Mouse (Mus musculus): ENCODE data around the gene Fam240a. TPM values are rescaled to one million over a fixed set of nuclear protein-coding genes. Genes with fewer than 3 reads are reported as not detected.

Fam240a gene
- polyA plus RNA-seq, 1 experiment from 2014 or later, result not detected

GRCm38 (mm10) chr9:110933850-110934437 is 17.3 kb upstream of the Fam240a start:
- H3K36me3 ChIP-seq (ENCODE audit: control insufficient read depth, insufficient read depth, low read length), result no peaks in the 10 kb centered on the region
- no peaks in the 10 kb centered on the region for H3K27me3 ChIP-seq (replicated peaks; ENCODE audit: control insufficient read depth, insufficient read depth, low read length)
- H3K4me1 ChIP-seq (replicated peaks; ENCODE audit: control insufficient read depth, insufficient read depth, low read length), result no peaks in the 10 kb centered on the region
- no peak for DNase-seq (ENCODE audit: low spot score)
- no peak overlapping the region for H3K4me3 ChIP-seq (ENCODE audit: low read depth, low read length)
- 80% methylated on average over 12 of the region's 12 CpGs for WGBS
- H3K27ac ChIP-seq (ENCODE audit: low read depth), result no peak overlapping the region
- no peak for ATAC-seq (replicated peaks; ENCODE audit: low FRiP score, low TSS enrichment, low read depth)
- H3K9ac ChIP-seq (ENCODE audit: low read length), result no peak overlapping the region
- H3K4me2 ChIP-seq (ENCODE audit: low read length), result no peak overlapping the region
- no peaks in the 10 kb centered on the region for H3K9me3 ChIP-seq (ENCODE audit: control insufficient read depth, low read length)

- no peak overlapping the region for H3K4me2 ChIP-seq (ENCODE audit: low read length)
- no peak for ATAC-seq (replicated peaks; ENCODE audit: low FRiP score, low TSS enrichment, low read depth)
- H3K27me3 ChIP-seq (replicated peaks; ENCODE audit: control insufficient read depth, insufficient read depth, low read length), result no peaks in the 10 kb centered on the region
- no peak overlapping the region for H3K9ac ChIP-seq (ENCODE audit: low read length)
- H3K9me3 ChIP-seq (ENCODE audit: control insufficient read depth, low read length), result no peaks in the 10 kb centered on the region
- 77% methylated on average over 6 of the region's 6 CpGs for WGBS
- no peak overlapping the region for H3K27ac ChIP-seq (ENCODE audit: low read depth)
- H3K4me1 ChIP-seq (replicated peaks; ENCODE audit: control insufficient read depth, insufficient read depth, low read length), result no peaks in the 10 kb centered on the region
- H3K36me3 ChIP-seq (ENCODE audit: control insufficient read depth, insufficient read depth, low read length), result no peaks in the 10 kb centered on the region
- no peak for DNase-seq (ENCODE audit: low spot score)
- no peak overlapping the region for H3K4me3 ChIP-seq (ENCODE audit: low read depth, low read length)
These were observed 14.9 kb upstream of the Fam240a start for GRCm38 (mm10) chr9:110931573-110931972.

GRCm38 (mm10) chr9:110922759-110923158 is 6.1 kb upstream of the Fam240a start:
- WGBS, result 16% methylated on average over 7 of the region's 7 CpGs
- no peaks in the 10 kb centered on the region for H3K4me1 ChIP-seq (replicated peaks; ENCODE audit: control insufficient read depth, insufficient read depth, low read length)
- DNase-seq (ENCODE audit: low spot score) (peak; percentile 89), ATAC-seq (replicated peaks; ENCODE audit: low FRiP score, low TSS enrichment, low read depth) (no peak)
- no peaks in the 10 kb centered on the region for H3K9me3 ChIP-seq (ENCODE audit: control insufficient read depth, low read length)
- no peak overlapping the region for H3K27ac ChIP-seq (ENCODE audit: low read depth)
- no peaks in the 10 kb centered on the region for H3K27me3 ChIP-seq (replicated peaks; ENCODE audit: control insufficient read depth, insufficient read depth, low read length)
- H3K36me3 ChIP-seq (ENCODE audit: control insufficient read depth, insufficient read depth, low read length), result no peaks in the 10 kb centered on the region
- H3K4me2 ChIP-seq (ENCODE audit: low read length), result no peak overlapping the region
- H3K9ac ChIP-seq (ENCODE audit: low read length), result no peak overlapping the region
- no peak overlapping the region for H3K4me3 ChIP-seq (ENCODE audit: low read depth, low read length)

- no peak for DNase-seq (ENCODE audit: low spot score)
- H3K27ac ChIP-seq (ENCODE audit: low read depth), result no peak overlapping the region
These were observed 4.2 kb upstream of the Fam240a start for GRCm38 (mm10) chr9:110920665-110921419.

GRCm38 (mm10) chr9:110915466-110915865 is 1.2 kb downstream of the Fam240a start:
- WGBS, result 54% methylated on average over 8 of the region's 8 CpGs

More at GRCm38 (mm10) chr9:110920665-110921419, 4.2 kb upstream of the Fam240a start:
- H3K9me3 ChIP-seq (ENCODE audit: control insufficient read depth, low read length), result no peaks in the 10 kb centered on the region
- H3K4me2 ChIP-seq (ENCODE audit: low read length), result no peak overlapping the region
- 61% methylated on average over 15 of the region's 15 CpGs for WGBS
- no peaks in the 10 kb centered on the region for H3K4me1 ChIP-seq (replicated peaks; ENCODE audit: control insufficient read depth, insufficient read depth, low read length)
- no peak overlapping the region for H3K4me3 ChIP-seq (ENCODE audit: low read depth, low read length)
- no peak for ATAC-seq (replicated peaks; ENCODE audit: low FRiP score, low TSS enrichment, low read depth)
- H3K36me3 ChIP-seq (ENCODE audit: control insufficient read depth, insufficient read depth, low read length), result no peaks in the 10 kb centered on the region
- H3K9ac ChIP-seq (ENCODE audit: low read length), result no peak overlapping the region
- H3K27me3 ChIP-seq (replicated peaks; ENCODE audit: control insufficient read depth, insufficient read depth, low read length), result no peaks in the 10 kb centered on the region

GRCm38 (mm10) chr9:110914631-110915236 is 1.9 kb downstream of the Fam240a start:
- Histone ChIP-seq H3K27me3 (replicated peaks; ENCODE audit: control insufficient read depth, insufficient read depth, low read length) (no peaks in the 10 kb centered on the region), H3K9me3 (ENCODE audit: control insufficient read depth, low read length) (no peaks in the 10 kb centered on the region), H3K4me2 (ENCODE audit: low read length) (no peak overlapping the region), H3K36me3 (ENCODE audit: control insufficient read depth, insufficient read depth, low read length) (no peaks in the 10 kb centered on the region), H3K4me3 (ENCODE audit: low read depth, low read length) (no peak overlapping the region), H3K9ac (ENCODE audit: low read length) (no peak overlapping the region), H3K27ac (ENCODE audit: low read depth) (no peak overlapping the region), H3K4me1 (replicated peaks; ENCODE audit: control insufficient read depth, insufficient read depth, low read length) (no peaks in the 10 kb centered on the region)
- no peak for ATAC-seq (replicated peaks; ENCODE audit: low FRiP score, low TSS enrichment, low read depth)
- WGBS, result 55% methylated on average over 21 of the region's 21 CpGs
- DNase-seq (ENCODE audit: low spot score), result no peak

More at GRCm38 (mm10) chr9:110915466-110915865, 1.2 kb downstream of the Fam240a start:
- no peak overlapping the region for H3K9ac ChIP-seq (ENCODE audit: low read length)
- DNase-seq (ENCODE audit: low spot score) (no peak), ATAC-seq (replicated peaks; ENCODE audit: low FRiP score, low TSS enrichment, low read depth) (no peak)
- H3K9me3 ChIP-seq (ENCODE audit: control insufficient read depth, low read length), result no peaks in the 10 kb centered on the region
- no peak overlapping the region for H3K4me2 ChIP-seq (ENCODE audit: low read length)
- H3K4me3 ChIP-seq (ENCODE audit: low read depth, low read length), result no peak overlapping the region
- H3K36me3 ChIP-seq (ENCODE audit: control insufficient read depth, insufficient read depth, low read length), result no peaks in the 10 kb centered on the region
- no peaks in the 10 kb centered on the region for H3K27me3 ChIP-seq (replicated peaks; ENCODE audit: control insufficient read depth, insufficient read depth, low read length)
- no peaks in the 10 kb centered on the region for H3K4me1 ChIP-seq (replicated peaks; ENCODE audit: control insufficient read depth, insufficient read depth, low read length)
- no peak overlapping the region for H3K27ac ChIP-seq (ENCODE audit: low read depth)

GRCm38 (mm10) chr9:110909371-110909967 is 7.2 kb downstream of the Fam240a start:
- DNase-seq (ENCODE audit: low spot score) (no peak), ATAC-seq (replicated peaks; ENCODE audit: low FRiP score, low TSS enrichment, low read depth) (no peak)
- no peak overlapping the region for H3K9ac ChIP-seq (ENCODE audit: low read length)
- H3K4me3 ChIP-seq (ENCODE audit: low read depth, low read length), result no peak overlapping the region
- H3K27me3 ChIP-seq (replicated peaks; ENCODE audit: control insufficient read depth, insufficient read depth, low read length), result no peaks in the 10 kb centered on the region
- no peaks in the 10 kb centered on the region for H3K9me3 ChIP-seq (ENCODE audit: control insufficient read depth, low read length)
- no peak overlapping the region for H3K27ac ChIP-seq (ENCODE audit: low read depth)
- 70% methylated on average over 6 of the region's 6 CpGs for WGBS
- H3K4me1 ChIP-seq (replicated peaks; ENCODE audit: control insufficient read depth, insufficient read depth, low read length), result no peaks in the 10 kb centered on the region
- H3K4me2 ChIP-seq (ENCODE audit: low read length), result no peak overlapping the region
- no peaks in the 10 kb centered on the region for H3K36me3 ChIP-seq (ENCODE audit: control insufficient read depth, insufficient read depth, low read length)

GRCm38 (mm10) chr9:110908631-110909016 is 8.0 kb downstream of the Fam240a start:
- 98% methylated on average over 3 of the region's 3 CpGs for WGBS
- H3K4me3 ChIP-seq (ENCODE audit: low read depth, low read length), result no peak overlapping the region
- H3K36me3 ChIP-seq (ENCODE audit: control insufficient read depth, insufficient read depth, low read length), result no peaks in the 10 kb centered on the region
- no peaks in the 10 kb centered on the region for H3K27me3 ChIP-seq (replicated peaks; ENCODE audit: control insufficient read depth, insufficient read depth, low read length)
- no peak for ATAC-seq (replicated peaks; ENCODE audit: low FRiP score, low TSS enrichment, low read depth)
- H3K4me1 ChIP-seq (replicated peaks; ENCODE audit: control insufficient read depth, insufficient read depth, low read length), result no peaks in the 10 kb centered on the region
- DNase-seq (ENCODE audit: low spot score), result no peak
- H3K9me3 ChIP-seq (ENCODE audit: control insufficient read depth, low read length), result no peaks in the 10 kb centered on the region
- no peak overlapping the region for H3K4me2 ChIP-seq (ENCODE audit: low read length)
- no peak overlapping the region for H3K9ac ChIP-seq (ENCODE audit: low read length)
- H3K27ac ChIP-seq (ENCODE audit: low read depth), result no peak overlapping the region

Measured in intestine, embryonic 14.5 days (tissue).